Mouse (Mus musculus): ENCODE measurements around the gene Znrf3. TPM values are rescaled to one million over a fixed set of nuclear protein-coding genes. Genes with fewer than 3 reads are reported as not detected.

Gene Znrf3
- polyA plus RNA-seq, 1 experiment from 2014 or later: 3.5 TPM

DNA sequence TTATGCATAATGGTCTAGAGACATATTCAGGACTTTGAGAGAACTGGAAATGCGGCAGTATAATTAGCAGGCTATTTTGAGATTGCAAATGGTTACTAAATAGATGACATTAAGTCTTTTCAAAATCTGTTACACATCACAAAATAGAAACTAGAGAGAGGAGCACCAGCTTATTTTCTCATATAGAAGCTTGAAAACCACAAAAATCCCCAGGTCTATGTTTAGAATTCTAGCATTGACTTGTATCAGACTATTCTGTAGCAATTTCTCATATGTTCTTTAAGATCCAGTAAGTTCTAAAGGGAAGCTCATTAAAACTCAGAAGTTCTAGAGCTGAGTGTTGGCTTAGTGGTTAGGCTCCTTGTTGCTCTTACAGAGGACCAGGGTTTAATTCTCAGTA, 104.9 kb downstream of the Znrf3 start:
- 94% methylated on average over 1 of the region's 1 CpGs for whole genome bisulfite sequencing
- no peak overlapping the region for H3K4me2 ChIP-seq (replicated peaks; ENCODE audit: low read depth)
- no peak overlapping the region for H3K9ac ChIP-seq (ENCODE audit: low read depth, low read length)

DNA sequence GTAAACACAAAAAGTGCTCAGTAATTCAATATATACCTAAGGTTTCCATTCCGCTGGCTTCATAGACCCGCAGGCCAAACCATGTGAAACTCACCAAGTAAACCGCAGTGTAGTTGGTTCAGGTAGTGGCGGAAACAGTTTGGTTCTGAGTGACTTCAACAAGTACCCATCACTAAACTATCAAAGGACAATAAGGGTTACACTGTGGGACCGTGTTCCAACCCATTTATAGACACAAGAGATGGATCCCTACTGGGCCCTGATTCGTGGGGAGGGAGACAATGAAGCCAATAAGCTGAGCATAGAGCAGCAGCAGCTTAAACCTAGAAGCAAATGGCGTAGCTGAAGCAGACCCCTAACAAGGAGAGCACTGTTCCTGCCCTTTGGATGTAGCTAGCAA, 107.8 kb downstream of the Znrf3 start:
- Histone ChIP-seq H3K9me3 (ENCODE audit: control insufficient read depth) (no peaks in the 10 kb centered on the region), H3K9ac (ENCODE audit: low read depth, low read length) (no peak overlapping the region), H3K4me3 (ENCODE audit: low read depth, low read length) (no peak overlapping the region), H3K27ac (ENCODE audit: low read depth, low read length) (no peak overlapping the region), H3K4me2 (replicated peaks; ENCODE audit: low read depth) (no peak overlapping the region), H3K36me3 (ENCODE audit: control insufficient read depth, insufficient read depth) (peaks cover 3% of the 10 kb centered on the region; the same call in 1 of the 2 replicates), H3K4me1 (replicated peaks; ENCODE audit: control insufficient read depth, insufficient read depth, low read length) (no peaks in the 10 kb centered on the region), H3K27me3 (replicated peaks; ENCODE audit: control insufficient read depth, insufficient read depth, low read length) (no peaks in the 10 kb centered on the region)
- no peak for ATAC-seq
- 90% methylated on average over 7 of the region's 7 CpGs for WGBS
- no peak for TF ChIP-seq CTCF (IDR thresholded peaks at IDR 0.05; ENCODE audit: low read depth)

More for the DNA sequence above, 104.9 kb downstream of the Znrf3 start:
- no peak for TF ChIP-seq CTCF (IDR thresholded peaks at IDR 0.05; ENCODE audit: low read depth)
- Histone ChIP-seq H3K9me3 (ENCODE audit: control insufficient read depth) (no peaks in the 10 kb centered on the region), H3K27me3 (replicated peaks; ENCODE audit: control insufficient read depth, insufficient read depth, low read length) (no peaks in the 10 kb centered on the region), H3K4me1 (replicated peaks; ENCODE audit: control insufficient read depth, insufficient read depth, low read length) (no peaks in the 10 kb centered on the region), H3K27ac (ENCODE audit: low read depth, low read length) (no peak overlapping the region), H3K4me3 (ENCODE audit: low read depth, low read length) (no peak overlapping the region), H3K36me3 (ENCODE audit: control insufficient read depth, insufficient read depth) (0 out of 2 replicates have a peak, but pooled peaks cover 3% of the 10 kb centered on the region)
- ATAC-seq: no peak

DNA sequence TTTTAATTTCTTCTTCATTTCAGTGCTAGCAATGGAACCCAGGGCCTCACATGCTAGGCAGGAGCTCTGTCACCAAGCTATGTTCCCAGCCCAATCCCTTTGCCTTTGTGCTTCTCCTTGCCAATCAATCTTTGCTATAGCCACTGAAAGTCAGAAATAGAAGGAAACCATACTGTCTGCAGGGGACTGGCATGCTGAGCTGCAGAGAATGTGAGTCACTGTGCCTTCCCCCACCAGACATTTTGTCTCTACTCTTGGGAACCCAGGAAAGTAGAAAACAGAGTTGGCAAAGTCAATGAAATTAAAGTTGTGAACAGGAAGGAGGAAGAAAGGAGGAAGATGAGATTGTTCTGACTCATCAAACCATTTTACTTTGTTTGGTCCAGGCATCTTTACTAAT, 108.4 kb downstream of the Znrf3 start:
- ATAC-seq: no peak
- Histone ChIP-seq H3K9ac (ENCODE audit: low read depth, low read length) (no peak overlapping the region), H3K4me1 (replicated peaks; ENCODE audit: control insufficient read depth, insufficient read depth, low read length) (no peaks in the 10 kb centered on the region), H3K9me3 (ENCODE audit: control insufficient read depth) (no peaks in the 10 kb centered on the region), H3K4me3 (ENCODE audit: low read depth, low read length) (no peak overlapping the region), H3K36me3 (ENCODE audit: control insufficient read depth, insufficient read depth) (peaks cover 7% of the 10 kb centered on the region; the same call in 1 of the 2 replicates), H3K27ac (ENCODE audit: low read depth, low read length) (no peak overlapping the region), H3K4me2 (replicated peaks; ENCODE audit: low read depth) (no peak overlapping the region), H3K27me3 (replicated peaks; ENCODE audit: control insufficient read depth, insufficient read depth, low read length) (no peaks in the 10 kb centered on the region)
- no peak for TF ChIP-seq CTCF (IDR thresholded peaks at IDR 0.05; ENCODE audit: low read depth)

DNA sequence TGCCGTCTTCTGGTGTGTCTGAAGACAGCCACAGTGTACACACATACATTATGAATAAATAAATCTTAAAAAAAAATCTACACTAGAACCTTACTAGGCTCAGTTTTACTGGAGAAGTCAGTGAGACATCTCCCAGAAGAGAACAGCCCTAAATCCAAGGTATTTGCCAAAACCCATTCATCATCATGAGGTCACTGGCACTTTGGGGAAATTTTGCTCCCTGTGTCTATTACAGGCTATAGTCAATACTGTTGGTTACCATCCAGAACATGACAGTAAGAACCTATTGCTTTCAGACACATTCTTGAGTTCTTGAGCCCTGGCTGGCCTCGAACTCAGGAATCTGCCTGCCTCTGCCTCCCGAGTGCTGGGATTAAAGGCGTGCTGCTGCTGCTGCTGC, 113.8 kb downstream of the Znrf3 start:
- Histone ChIP-seq H3K9me3 (ENCODE audit: control insufficient read depth) (no peaks in the 10 kb centered on the region), H3K4me2 (replicated peaks; ENCODE audit: low read depth) (no peak overlapping the region), H3K27me3 (replicated peaks; ENCODE audit: control insufficient read depth, insufficient read depth, low read length) (no peaks in the 10 kb centered on the region), H3K9ac (ENCODE audit: low read depth, low read length) (no peak overlapping the region), H3K27ac (ENCODE audit: low read depth, low read length) (no peak overlapping the region), H3K4me1 (replicated peaks; ENCODE audit: control insufficient read depth, insufficient read depth, low read length) (no peaks in the 10 kb centered on the region), H3K36me3 (ENCODE audit: control insufficient read depth, insufficient read depth) (peaks cover 5% of the 10 kb centered on the region; the same call in 1 of the 2 replicates), H3K4me3 (ENCODE audit: low read depth, low read length) (no peak overlapping the region)
- no peak for TF ChIP-seq CTCF (IDR thresholded peaks at IDR 0.05; ENCODE audit: low read depth)
- no peak for ATAC-seq
- 96% methylated on average over 4 of the region's 4 CpGs for WGBS

DNA sequence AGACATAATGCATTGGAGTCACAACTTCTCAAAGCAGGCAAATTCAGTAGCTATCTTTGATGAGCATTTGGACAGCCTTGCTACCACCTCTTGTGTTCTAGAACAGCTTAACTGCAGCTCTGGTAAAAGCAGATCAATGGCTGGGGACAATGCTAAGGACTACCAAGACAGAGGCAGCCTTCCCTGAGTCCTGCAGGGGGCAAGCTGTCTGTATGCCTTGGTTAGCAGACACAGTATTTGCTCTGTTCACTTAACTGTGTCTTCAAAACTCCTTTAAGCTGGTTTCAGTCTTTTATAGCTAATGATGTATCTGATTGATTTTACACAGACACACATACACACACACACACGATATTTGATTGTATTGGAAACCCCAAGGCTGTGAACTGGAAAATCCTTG, 117.0 kb downstream of the Znrf3 start:
- peaks cover 5% of the 10 kb centered on the region; the same call in 1 of the 2 replicates for H3K36me3 ChIP-seq (ENCODE audit: control insufficient read depth, insufficient read depth)
- H3K9ac ChIP-seq (ENCODE audit: low read depth, low read length): no peak overlapping the region
- ATAC-seq: no peak
- H3K27me3 ChIP-seq (replicated peaks; ENCODE audit: control insufficient read depth, insufficient read depth, low read length): no peaks in the 10 kb centered on the region
- no peaks in the 10 kb centered on the region for H3K9me3 ChIP-seq (ENCODE audit: control insufficient read depth)
- no peak overlapping the region for H3K4me3 ChIP-seq (ENCODE audit: low read depth, low read length)
- H3K4me2 ChIP-seq (replicated peaks; ENCODE audit: low read depth): no peak overlapping the region
- H3K4me1 ChIP-seq (replicated peaks; ENCODE audit: control insufficient read depth, insufficient read depth, low read length): no peaks in the 10 kb centered on the region
- H3K27ac ChIP-seq (ENCODE audit: low read depth, low read length): no peak overlapping the region
- 76% methylated on average over 1 of the region's 1 CpGs for WGBS
- TF ChIP-seq CTCF (IDR thresholded peaks at IDR 0.05; ENCODE audit: low read depth): peak; percentile 39

DNA sequence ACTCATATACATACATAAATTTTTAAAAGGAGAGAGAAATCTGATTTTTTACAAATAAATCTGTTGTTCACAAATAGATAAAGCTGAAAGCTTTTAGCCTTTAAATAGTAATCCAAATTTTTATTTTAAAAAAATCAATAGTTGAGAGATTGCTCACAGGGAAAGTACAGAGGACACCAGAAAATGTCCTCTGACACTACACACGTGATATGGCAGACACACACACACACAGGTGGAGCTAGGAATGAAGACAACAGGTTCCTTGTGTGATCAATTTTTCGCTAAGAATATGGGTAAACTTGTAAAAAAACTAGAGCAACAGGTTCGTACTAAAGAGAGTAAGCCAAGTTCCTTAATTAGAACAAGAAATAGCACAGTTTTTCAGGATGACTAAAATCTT, 118.4 kb downstream of the Znrf3 start:
- no peak for ATAC-seq
- Histone ChIP-seq H3K4me2 (replicated peaks; ENCODE audit: low read depth) (no peak overlapping the region), H3K4me3 (ENCODE audit: low read depth, low read length) (no peak overlapping the region), H3K9ac (ENCODE audit: low read depth, low read length) (no peak overlapping the region), H3K27ac (ENCODE audit: low read depth, low read length) (no peak overlapping the region), H3K4me1 (replicated peaks; ENCODE audit: control insufficient read depth, insufficient read depth, low read length) (no peaks in the 10 kb centered on the region), H3K9me3 (ENCODE audit: control insufficient read depth) (no peaks in the 10 kb centered on the region), H3K36me3 (ENCODE audit: control insufficient read depth, insufficient read depth) (no peaks in the 10 kb centered on the region), H3K27me3 (replicated peaks; ENCODE audit: control insufficient read depth, insufficient read depth, low read length) (no peaks in the 10 kb centered on the region)
- WGBS: 90% methylated on average over 3 of the region's 3 CpGs
- no peak for TF ChIP-seq CTCF (IDR thresholded peaks at IDR 0.05; ENCODE audit: low read depth)

DNA sequence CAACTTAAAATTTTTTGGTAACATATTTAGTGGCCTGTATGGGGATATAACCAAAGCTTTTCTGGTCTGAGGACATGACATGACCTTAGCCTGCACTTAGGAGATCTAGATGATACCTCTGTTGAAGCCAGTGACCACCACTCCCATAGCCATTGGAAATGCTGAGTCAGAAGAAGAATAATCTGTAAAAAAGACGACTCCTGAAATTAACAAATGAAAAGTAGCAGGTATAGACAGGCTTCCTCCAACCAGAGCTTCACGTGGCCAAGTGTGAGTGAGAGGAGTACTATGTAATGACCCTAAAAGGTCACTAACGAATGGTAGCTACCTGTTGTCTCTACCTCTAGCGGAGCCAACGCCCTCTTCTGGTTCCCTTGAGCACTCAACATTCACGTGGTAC, 119.4 kb downstream of the Znrf3 start:
- H3K4me1 ChIP-seq (replicated peaks; ENCODE audit: control insufficient read depth, insufficient read depth, low read length): no peaks in the 10 kb centered on the region

More for the DNA sequence above, 119.4 kb downstream of the Znrf3 start:
- WGBS: 90% methylated on average over 6 of the region's 6 CpGs
- Histone ChIP-seq H3K4me3 (ENCODE audit: low read depth, low read length) (no peak overlapping the region), H3K9ac (ENCODE audit: low read depth, low read length) (no peak overlapping the region), H3K9me3 (ENCODE audit: control insufficient read depth) (no peaks in the 10 kb centered on the region), H3K4me2 (replicated peaks; ENCODE audit: low read depth) (no peak overlapping the region), H3K36me3 (ENCODE audit: control insufficient read depth, insufficient read depth) (no peaks in the 10 kb centered on the region), H3K27me3 (replicated peaks; ENCODE audit: control insufficient read depth, insufficient read depth, low read length) (no peaks in the 10 kb centered on the region), H3K27ac (ENCODE audit: low read depth, low read length) (no peak overlapping the region)
- ATAC-seq: no peak
- no peak for TF ChIP-seq CTCF (IDR thresholded peaks at IDR 0.05; ENCODE audit: low read depth)

Measured in intestine, postnatal 0 days (tissue).